In the genomic region with DNA sequence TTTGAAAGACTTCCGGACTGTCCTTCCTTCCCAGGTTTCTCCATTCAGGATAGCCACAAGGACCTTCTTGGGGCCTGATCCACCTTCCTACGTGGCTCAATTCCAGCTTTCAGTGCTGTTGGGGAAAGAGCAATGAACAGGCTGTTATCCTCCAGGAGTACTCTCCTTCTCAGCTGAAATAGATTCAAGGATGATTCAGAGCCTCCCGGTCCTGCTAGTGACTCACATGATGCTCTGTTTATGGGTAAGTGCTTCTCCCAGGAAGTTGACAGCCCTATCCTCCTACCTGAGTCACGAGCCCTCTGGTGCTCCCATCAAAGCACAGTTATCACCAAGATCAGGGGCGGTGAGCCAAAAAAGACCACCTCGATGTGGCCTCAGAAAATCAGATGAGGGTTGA, we compare ENCODE assay signal across 24 mouse cellular contexts. TPM values are rescaled to one million over a fixed set of nuclear protein-coding genes. Genes with fewer than 3 reads are reported as not detected.
DNase-seq lines count a peak whose midpoint lies in the region; ATAC-seq and TF ChIP-seq lines count a peak whose summit lies in the region.
"Had no signal": no experiment of that assay in that cellular context is flagged by ENCODE, and none has a peak within 500 bp of the region (broad histone marks: within the 10 kb centered on the region; RNA-seq: fewer than 3 reads in every experiment).

No protein-coding gene starts in this region.

- H3K4me1 ChIP-seq in forebrain, embryonic 11.5 days (replicated peaks; ENCODE audit: control insufficient read depth, insufficient read depth, low read length): no peaks in the 10 kb centered on the region
- no peaks in the 10 kb centered on the region for H3K4me1 ChIP-seq in forebrain, embryonic 15.5 days
- no peaks in the 10 kb centered on the region for H3K4me1 ChIP-seq in neural tube, embryonic 15.5 days
- H3K4me1 ChIP-seq: forebrain, embryonic 10.5 days; heart, embryonic 10.5 days; hindbrain, embryonic 15.5 days; intestine, embryonic 15.5 days; midbrain, embryonic 13.5 days had no signal

- CTCF ChIA-PET in Patski (lab: Charles Lee): no interaction called here

- WGBS in forebrain, embryonic 11.5 days: 88% methylated on average over 6 of the region's 6 CpGs
- 88% methylated on average over 6 of the region's 6 CpGs for WGBS in forebrain, embryonic 15.5 days
- WGBS in neural tube, embryonic 15.5 days: 82% methylated on average over 6 of the region's 6 CpGs

- DNase-seq in forebrain, embryonic 11.5 days (ENCODE audit: low spot score): peak; percentile 22
- DNase-seq in right cerebral cortex, adult 18-20 months: peak; percentile 69
- no peak for DNase-seq in right cerebral cortex, postnatal 14 days
- no peak for DNase-seq in Patski (ENCODE audit: low read depth, low spot score)
- peak; percentile 80 for DNase-seq in telencephalon, adult 2 months (ENCODE audit: low read depth, low spot score)
- DNase-seq: adrenal gland, postnatal 14 days; B cell, adult 2 months; cerebellum, adult 9-10 months; gastrocnemius, adult 2 months; kidney, postnatal 36 days; layer of hippocampus, adult 9-11 months; lung, embryonic 14.5 days; lung, postnatal 36 days; retina, postnatal 1 day; spleen, adult 18-20 months had no signal

- H3K9ac ChIP-seq in forebrain, embryonic 11.5 days (ENCODE audit: low read length): no peak overlapping the region
- no peak overlapping the region for H3K9ac ChIP-seq in forebrain, embryonic 15.5 days (replicated peaks)
- H3K9ac ChIP-seq in neural tube, embryonic 15.5 days (replicated peaks): no peak overlapping the region
- H3K9ac ChIP-seq: hindbrain, embryonic 15.5 days; intestine, embryonic 15.5 days; liver, embryonic 14.5 days; lung, embryonic 14.5 days; midbrain, embryonic 13.5 days had no signal

- in situ Hi-C loops in Patski (cut with MboI; ENCODE audit: low pct_unique_long_range_greater_than_20kb): no loop called here

- no peak for TF ChIP-seq CTCF in Patski (IDR thresholded peaks at IDR 0.05)

- H3K4me2 ChIP-seq in forebrain, embryonic 11.5 days (ENCODE audit: low read depth, low read length, severe bottlenecking): no peak overlapping the region
- no peak overlapping the region for H3K4me2 ChIP-seq in forebrain, embryonic 15.5 days (replicated peaks)
- H3K4me2 ChIP-seq in neural tube, embryonic 15.5 days: no peak overlapping the region
- H3K4me2 ChIP-seq: hindbrain, embryonic 15.5 days; intestine, embryonic 15.5 days; lung, embryonic 14.5 days; midbrain, embryonic 13.5 days had no signal

- no peaks in the 10 kb centered on the region for H3K9me3 ChIP-seq in forebrain, embryonic 11.5 days (ENCODE audit: control insufficient read depth, low read length)
- H3K9me3 ChIP-seq in forebrain, embryonic 15.5 days: no peaks in the 10 kb centered on the region
- H3K9me3 ChIP-seq in neural tube, embryonic 15.5 days (replicated peaks): no peaks in the 10 kb centered on the region
- H3K9me3 ChIP-seq: heart, embryonic 10.5 days; hindbrain, embryonic 15.5 days; intestine, embryonic 15.5 days; midbrain, embryonic 13.5 days had no signal

- POLR2A ChIA-PET in Patski (lab: Charles Lee): no interaction called here

- H3K27me3 ChIP-seq in forebrain, embryonic 11.5 days (ENCODE audit: control insufficient read depth, insufficient read depth, low read length): no peaks in the 10 kb centered on the region
- H3K27me3 ChIP-seq in forebrain, embryonic 15.5 days: no peaks in the 10 kb centered on the region
- H3K27me3 ChIP-seq in Patski: no peaks in the 10 kb centered on the region
- no peaks in the 10 kb centered on the region for H3K27me3 ChIP-seq in neural tube, embryonic 15.5 days (replicated peaks)
- H3K27me3 ChIP-seq: hindbrain, embryonic 15.5 days; intestine, embryonic 15.5 days; midbrain, embryonic 13.5 days had no signal

- ATAC-seq in forebrain, embryonic 11.5 days (replicated peaks; ENCODE audit: low FRiP score): no peak
- ATAC-seq in forebrain, embryonic 15.5 days (replicated peaks): no peak
- peak; percentile 65 for ATAC-seq in Patski
- ATAC-seq in neural tube, embryonic 15.5 days (ENCODE audit: low FRiP score): no peak
- ATAC-seq: intestine, embryonic 15.5 days; midbrain, embryonic 13.5 days had no signal

- H3K4me3 ChIP-seq in forebrain, embryonic 11.5 days (ENCODE audit: low read depth, low read length): no peak overlapping the region
- H3K4me3 ChIP-seq in forebrain, embryonic 15.5 days: no peak overlapping the region
- no peak overlapping the region for H3K4me3 ChIP-seq in neural tube, embryonic 15.5 days (replicated peaks)
- H3K4me3 ChIP-seq: forebrain, embryonic 10.5 days; gastrocnemius, adult 2 months; heart, embryonic 10.5 days; hindbrain, embryonic 15.5 days; intestine, embryonic 15.5 days; megakaryocyte, embryonic 14.5 days; midbrain, embryonic 13.5 days had no signal

- H3K36me3 ChIP-seq in forebrain, embryonic 11.5 days (ENCODE audit: control insufficient read depth, insufficient read depth, low read length): no peaks in the 10 kb centered on the region
- H3K36me3 ChIP-seq in forebrain, embryonic 15.5 days: no peaks in the 10 kb centered on the region
- H3K36me3 ChIP-seq in neural tube, embryonic 15.5 days: no peaks in the 10 kb centered on the region
- H3K36me3 ChIP-seq: forebrain, embryonic 10.5 days; heart, embryonic 10.5 days; hindbrain, embryonic 15.5 days; intestine, embryonic 15.5 days; midbrain, embryonic 13.5 days had no signal

- no peak overlapping the region for H3K27ac ChIP-seq in forebrain, embryonic 11.5 days (ENCODE audit: low read depth, low read length)
- no peak overlapping the region for H3K27ac ChIP-seq in forebrain, embryonic 15.5 days (replicated peaks)
- H3K27ac ChIP-seq in neural tube, embryonic 15.5 days (replicated peaks): no peak overlapping the region
- H3K27ac ChIP-seq: forebrain, embryonic 10.5 days; gastrocnemius, adult 2 months; heart, embryonic 10.5 days; hindbrain, embryonic 15.5 days; intestine, embryonic 15.5 days; liver, embryonic 14.5 days; midbrain, embryonic 13.5 days had no signal

RNA-seq across cellular contexts. Expression of gene Smox, which starts 7.1 kb away (rescaled TPM):
- polyA plus RNA-seq in forebrain, embryonic 11.5 days (2014; fragmentation: Nextera tagmentation; extraction: Ambion mirVana): 33.2 and 34.6 TPM in 2 replicates
- 55.6 and 63.3 TPM in 2 replicates for polyA plus RNA-seq in forebrain, embryonic 15.5 days (2015; fragmentation: Nextera tagmentation; extraction: Ambion mirVana)
- 47.9 TPM for polyA plus RNA-seq in Patski (2021)
- 48.7 and 51.9 TPM in 2 replicates for polyA plus RNA-seq in neural tube, embryonic 15.5 days (2015; fragmentation: Nextera tagmentation; extraction: Ambion mirVana)

Comparison
In these comparisons a context has a peak if more than half of its experiments do, and no peak if none do; other contexts are left out.
1. DNase-seq: peak in forebrain, embryonic 11.5 days (single experiment), right cerebral cortex, adult 18-20 months (single experiment) and telencephalon, adult 2 months (single experiment); none in right cerebral cortex, postnatal 14 days (single experiment) and Patski (single experiment).